Mouse (Mus musculus): ENCODE measurements at regions not wholly inside any gene's neighbourhood (a gene's known extent, or its start where the extent isn't known, plus 50 kb on each side); places are given as distances from the start of the nearest gene placed in this dataset.
A peak's percentile ranks its signal among the peaks of the same experiment; 100 is the strongest.

GRCm38 (mm10) chr2:144123395-144124034, 90.7 kb downstream of the Banf2 start:
- no peak for DNase-seq (ENCODE audit: low spot score)

GRCm38 (mm10) chr2:144127082-144128037, 94.5 kb downstream of the Banf2 start:
- no peak for DNase-seq (ENCODE audit: low spot score)

GRCm38 (mm10) chr2:144128038-144128402, 95.2 kb downstream of the Banf2 start:
- no peak for DNase-seq (ENCODE audit: low spot score)

GRCm38 (mm10) chr2:144128527-144128926, 95.7 kb downstream of the Banf2 start:
- DNase-seq (ENCODE audit: low spot score) = no peak

GRCm38 (mm10) chr2:144133806-144134574, 101.1 kb downstream of the Banf2 start:
- DNase-seq (ENCODE audit: low spot score) = no peak

GRCm38 (mm10) chr2:144134575-144134958, 101.7 kb downstream of the Banf2 start:
- no peak for DNase-seq (ENCODE audit: low spot score)

- no peak for DNase-seq (ENCODE audit: low spot score)
These were observed 102.7 kb downstream of the Banf2 start for GRCm38 (mm10) chr2:144135586-144135985.

- no peak for DNase-seq (ENCODE audit: low spot score)
These were observed 110.9 kb downstream of the Banf2 start for GRCm38 (mm10) chr2:144143620-144144384.

GRCm38 (mm10) chr2:144144486-144145136, 111.8 kb downstream of the Banf2 start:
- no peak for DNase-seq (ENCODE audit: low spot score)

- DNase-seq (ENCODE audit: low spot score) = no peak
These were observed 113.8 kb upstream of the Mgme1 start for GRCm38 (mm10) chr2:144156456-144157211.

- DNase-seq (ENCODE audit: low spot score) = no peak
These were observed 113.1 kb upstream of the Mgme1 start for GRCm38 (mm10) chr2:144157343-144157742.

- DNase-seq (ENCODE audit: low spot score) = no peak
These were observed 112.2 kb upstream of the Mgme1 start for GRCm38 (mm10) chr2:144158256-144158655.

- DNase-seq (ENCODE audit: low spot score) = no peak
These were observed 110.6 kb upstream of the Mgme1 start for GRCm38 (mm10) chr2:144159854-144160331.

GRCm38 (mm10) chr2:144160434-144160833, 110.0 kb upstream of the Mgme1 start:
- DNase-seq (ENCODE audit: low spot score) = no peak

- DNase-seq (ENCODE audit: low spot score) = no peak
These were observed 108.6 kb upstream of the Mgme1 start for GRCm38 (mm10) chr2:144161852-144162251.

GRCm38 (mm10) chr2:144164102-144164501, 106.4 kb upstream of the Mgme1 start:
- no peak for DNase-seq (ENCODE audit: low spot score)

GRCm38 (mm10) chr2:144164986-144165821, 105.3 kb upstream of the Mgme1 start:
- peak; percentile 53 for DNase-seq (ENCODE audit: low spot score)

GRCm38 (mm10) chr2:144166102-144166750, 104.2 kb upstream of the Mgme1 start:
- no peak for DNase-seq (ENCODE audit: low spot score)
